Mouse (Mus musculus) bone marrow macrophage, adult 2 months (primary cell): ENCODE measurements at regions not wholly inside any gene's neighbourhood (a gene's known extent, or its start where the extent isn't known, plus 50 kb on each side); places are given as distances from the start of the nearest gene placed in this dataset.

Experiments used
- CTCF ChIP-seq: IDR thresholded peaks from 2 replicates; pipeline ENCODE4 v1.5.1; 2012; ENCODE audit warnings: low read depth, mild to moderate bottlenecking, low read length, moderate library complexity
- POLR2A ChIP-seq: IDR thresholded peaks from 2 replicates; pipeline ENCODE4 v1.6.1; 2012; ENCODE audit warnings: mild to moderate bottlenecking, low read depth, low read length, borderline replicate concordance

DNA sequence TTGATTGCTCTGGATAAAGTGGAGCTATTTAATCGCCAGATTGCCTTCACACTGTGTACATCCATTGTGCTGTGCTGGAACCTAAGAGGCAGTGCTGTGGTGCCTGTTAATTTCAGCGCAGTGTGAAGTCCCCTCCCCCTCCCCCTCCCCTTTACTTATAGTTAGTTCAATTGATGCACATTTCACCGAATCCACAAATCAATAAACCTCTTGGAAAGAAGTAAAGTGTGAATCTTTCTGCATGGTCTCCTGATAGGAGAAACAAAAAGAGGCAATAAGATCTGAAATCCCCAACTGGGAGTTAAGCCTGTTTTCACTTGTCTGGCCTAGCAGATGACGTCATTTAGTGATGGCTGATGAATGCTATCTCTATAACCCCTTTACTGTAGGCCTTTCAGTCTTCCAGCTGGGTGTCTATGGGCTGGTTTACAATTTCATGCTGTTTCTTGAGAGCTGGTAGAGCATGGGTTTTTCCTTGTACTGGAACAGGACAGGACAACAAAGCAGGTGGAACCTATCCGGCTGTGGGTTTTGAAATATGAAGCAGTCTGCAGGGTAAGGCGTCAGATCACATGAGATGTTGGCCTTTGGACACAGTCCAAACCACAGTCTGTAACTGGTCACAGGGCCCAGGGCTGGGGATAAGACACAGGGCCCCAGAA, 398.0 kb upstream of the Sel1l start:
- no peak for TF ChIP-seq CTCF
- no peak for TF ChIP-seq POLR2A
